Mouse (Mus musculus) myocyte (in vitro differentiated cells): ENCODE measurements around the gene Ascc1. TPM values are rescaled to one million over a fixed set of nuclear protein-coding genes. Genes with fewer than 3 reads are reported as not detected.

Source experiments
- H3K27me3 ChIP-seq: one replicate; pipeline ENCODE4 v1.6.1; 2011; ENCODE audit not compliant: control insufficient read depth, insufficient read depth, insufficient read length
- H3K36me3 ChIP-seq: one replicate; pipeline ENCODE4 v1.6.1; 2011; ENCODE audit not compliant: control insufficient read depth, insufficient read depth
- H3K4me2 ChIP-seq: one replicate; pipeline ENCODE4 v1.6.1; 2011; ENCODE audit warnings: low read depth, control low read depth
- H3K4me3 ChIP-seq: one replicate; pipeline ENCODE4 v1.5.1; 2011; ENCODE audit warnings: mild to moderate bottlenecking, control low read depth, moderate library complexity
- H3K79me2 ChIP-seq: one replicate; pipeline ENCODE4 v1.6.1; 2011; ENCODE audit not compliant: control insufficient read depth, insufficient read depth
- H3ac ChIP-seq: one replicate; pipeline ENCODE4 v1.6.1; 2011; ENCODE audit not compliant: control insufficient read depth, insufficient read length
- CEBPB ChIP-seq: IDR thresholded peaks from 2 replicates; pipeline ENCODE4 v1.6.1; 2011; ENCODE audit warnings: mild to moderate bottlenecking, moderate library complexity; ENCODE audit not compliant: poor library complexity, insufficient read depth, severe bottlenecking
- E2F4 ChIP-seq: IDR thresholded peaks from one replicate; pipeline ENCODE4 v1.6.1; 2011; ENCODE audit warnings: mild to moderate bottlenecking, control low read depth, moderate library complexity; ENCODE audit not compliant: insufficient read depth
- MAX ChIP-seq: IDR thresholded peaks from one replicate; pipeline ENCODE4 v1.6.1; 2011; ENCODE audit warnings: low read depth, mild to moderate bottlenecking, control low read depth
- MYOD1 ChIP-seq, 3 experiments: IDR thresholded peaks; one replicate each; pipeline ENCODE4 v1.6.1; 2011; ENCODE audit warnings: control low read depth in 2 of 3, low read depth in 2 of 3, mild to moderate bottlenecking in 2 of 3, moderate library complexity in 1 of 3; ENCODE audit not compliant: insufficient read length in 2 of 3, control insufficient read depth in 1 of 3
- MYOG ChIP-seq, 3 experiments: IDR thresholded peaks; one replicate each; pipeline ENCODE4 v1.6.1; 2011; ENCODE audit warnings: control low read depth in 2 of 3, low read depth in 2 of 3, mild to moderate bottlenecking in 2 of 3; ENCODE audit not compliant: insufficient read length in 2 of 3, control insufficient read depth in 1 of 3, insufficient read depth in 1 of 3
- POLR2A ChIP-seq: IDR thresholded peaks from one replicate; pipeline ENCODE4 v1.6.1; 2011; ENCODE audit warnings: low read depth, mild to moderate bottlenecking, control low read depth, moderate library complexity; ENCODE audit not compliant: insufficient read length
- POLR2AphosphoS2 ChIP-seq: IDR thresholded peaks from one replicate; pipeline ENCODE4 v1.6.1; 2011; ENCODE audit warnings: low read depth, control low read depth; ENCODE audit not compliant: insufficient read length
- REST ChIP-seq: IDR thresholded peaks from one replicate; pipeline ENCODE4 v1.6.1; 2011; ENCODE audit warnings: mild to moderate bottlenecking, control low read depth, moderate library complexity; ENCODE audit not compliant: insufficient read depth, insufficient read length
- SRF ChIP-seq: IDR thresholded peaks from one replicate; pipeline ENCODE4 v1.6.1; 2011; ENCODE audit warnings: low read depth; ENCODE audit not compliant: control insufficient read depth, insufficient read length
- TCF12 ChIP-seq: IDR thresholded peaks from one replicate; pipeline ENCODE4 v1.6.1; 2011; ENCODE audit warnings: mild to moderate bottlenecking, control low read depth; ENCODE audit not compliant: poor library complexity, insufficient read depth, severe bottlenecking
- TCF3 ChIP-seq: IDR thresholded peaks from one replicate; pipeline ENCODE4 v1.6.1; 2011; ENCODE audit warnings: low read depth, control low read depth; ENCODE audit not compliant: insufficient read length
- USF1 ChIP-seq: IDR thresholded peaks from one replicate; pipeline ENCODE4 v1.6.1; 2011; ENCODE audit warnings: low read depth, mild to moderate bottlenecking, control low read depth, moderate library complexity
- polyA plus RNA-seq: library from polyadenylated mRNA; unstranded; fragments of >200 nt; fragmentation: generic; extraction: Trizol; gene quantifications from one replicate; pipeline ENCODE4 v1.2.1, GENCODE M21; 2012; ENCODE audit warnings: missing spikeins

Gene Ascc1
- polyA plus RNA-seq, 1 experiment = 36.7 TPM

- TF ChIP-seq TCF12 = no peak
- TF ChIP-seq MAX = no peak
- TF ChIP-seq SRF = no peak
- no peak for TF ChIP-seq USF1
- TF ChIP-seq CEBPB = no peak
- TF ChIP-seq TCF3 = no peak
- no peak for TF ChIP-seq POLR2AphosphoS2
- TF ChIP-seq MYOD1 (IDR thresholded peaks at IDR 0.05; ENCODE audit: control insufficient read depth in 1 of 3, insufficient read length in 2 of 3, low read depth in 2 of 3) = no peak
- TF ChIP-seq REST = no peak
- TF ChIP-seq POLR2A = no peak
- TF ChIP-seq E2F4 = no peak
- TF ChIP-seq MYOG (IDR thresholded peaks at IDR 0.05; ENCODE audit: control insufficient read depth in 1 of 3, insufficient read depth in 1 of 3, insufficient read length in 2 of 3, low read depth in 2 of 3) = no peak
Measured at GRCm38 (mm10) chr10:60116997-60117396, 114.4 kb downstream of the Ascc1 start.

GRCm38 (mm10) chr10:60118464-60118863, 115.9 kb downstream of the Ascc1 start:
- TF ChIP-seq SRF = no peak
- no peak for TF ChIP-seq MAX
- TF ChIP-seq MYOG (IDR thresholded peaks at IDR 0.05; ENCODE audit: control insufficient read depth in 1 of 3, insufficient read depth in 1 of 3, insufficient read length in 2 of 3, low read depth in 2 of 3) = no peak
- TF ChIP-seq POLR2AphosphoS2 = no peak
- TF ChIP-seq E2F4 = no peak
- TF ChIP-seq USF1 = no peak
- no peak for TF ChIP-seq MYOD1 (IDR thresholded peaks at IDR 0.05; ENCODE audit: control insufficient read depth in 1 of 3, insufficient read length in 2 of 3, low read depth in 2 of 3)
- TF ChIP-seq REST = no peak
- no peak for TF ChIP-seq POLR2A
- no peak for TF ChIP-seq TCF3
- TF ChIP-seq CEBPB = no peak
- no peak for TF ChIP-seq TCF12
- no peak overlapping the region for H3K4me2 ChIP-seq
- no peaks in the 10 kb centered on the region for H3K27me3 ChIP-seq
- no peak overlapping the region for H3K4me3 ChIP-seq
- H3K79me2 ChIP-seq = no peaks in the 10 kb centered on the region
- no peaks in the 10 kb centered on the region for H3K36me3 ChIP-seq
- no peak overlapping the region for H3ac ChIP-seq

More at GRCm38 (mm10) chr10:60116997-60117396, 114.4 kb downstream of the Ascc1 start:
- Histone ChIP-seq H3ac (no peak overlapping the region), H3K36me3 (no peaks in the 10 kb centered on the region), H3K27me3 (no peaks in the 10 kb centered on the region), H3K4me2 (no peak overlapping the region), H3K4me3 (no peak overlapping the region), H3K79me2 (no peaks in the 10 kb centered on the region)

GRCm38 (mm10) chr10:60120630-60121029, 118.0 kb downstream of the Ascc1 start:
- Histone ChIP-seq H3K36me3 (no peaks in the 10 kb centered on the region), H3K4me2 (no peak overlapping the region), H3K27me3 (no peaks in the 10 kb centered on the region), H3K79me2 (no peaks in the 10 kb centered on the region), H3K4me3 (no peak overlapping the region), H3ac (no peak overlapping the region)
- no peak for TF ChIP-seq TCF3
- no peak for TF ChIP-seq REST
- no peak for TF ChIP-seq E2F4
- no peak for TF ChIP-seq MYOG (IDR thresholded peaks at IDR 0.05; ENCODE audit: control insufficient read depth in 1 of 3, insufficient read depth in 1 of 3, insufficient read length in 2 of 3, low read depth in 2 of 3)
- no peak for TF ChIP-seq MAX
- TF ChIP-seq MYOD1 (IDR thresholded peaks at IDR 0.05; ENCODE audit: control insufficient read depth in 1 of 3, insufficient read length in 2 of 3, low read depth in 2 of 3) = no peak
- TF ChIP-seq USF1 = no peak
- TF ChIP-seq POLR2A = no peak
- no peak for TF ChIP-seq SRF
- no peak for TF ChIP-seq CEBPB
- no peak for TF ChIP-seq POLR2AphosphoS2
- no peak for TF ChIP-seq TCF12

- no peaks in the 10 kb centered on the region for H3K36me3 ChIP-seq
- no peak overlapping the region for H3ac ChIP-seq
- no peak overlapping the region for H3K4me2 ChIP-seq
- no peaks in the 10 kb centered on the region for H3K79me2 ChIP-seq
- H3K27me3 ChIP-seq = no peaks in the 10 kb centered on the region
- TF ChIP-seq SRF (no peak), E2F4 (no peak), CEBPB (no peak), MYOD1 (IDR thresholded peaks at IDR 0.05; ENCODE audit: control insufficient read depth in 1 of 3, insufficient read length in 2 of 3, low read depth in 2 of 3) (no peak), POLR2AphosphoS2 (no peak), TCF3 (no peak), REST (no peak), MAX (no peak), MYOG (IDR thresholded peaks at IDR 0.05; ENCODE audit: control insufficient read depth in 1 of 3, insufficient read depth in 1 of 3, insufficient read length in 2 of 3, low read depth in 2 of 3) (no peak), TCF12 (no peak), USF1 (no peak), POLR2A (no peak)
- H3K4me3 ChIP-seq = no peak overlapping the region
Measured at GRCm38 (mm10) chr10:60124078-60124477, 121.5 kb downstream of the Ascc1 start.
